Mouse (Mus musculus): ENCODE results near the gene Inpp5e. TPM values are rescaled to one million over a fixed set of nuclear protein-coding genes. Genes with fewer than 3 reads are reported as not detected.
"Not testable (repeated sequence)": the region's sequence is repeated elsewhere in the genome, so short reads cannot be mapped to it uniquely, and the experiment has no call there.

Gene Inpp5e
- polyA plus RNA-seq, 1 experiment from 2014 or later = 31.4 TPM

- Histone ChIP-seq H3K27me3 (no peaks in the 10 kb centered on the region), H3K4me2 (replicated peaks) (peak overlapping the region; percentile 99), H3K9ac (replicated peaks) (peak overlapping the region; percentile 95; the same call in 1 of the 2 replicates), H3K27ac (replicated peaks) (no peak overlapping the region), H3K4me3 (peak overlapping the region; percentile 98), H3K36me3 (peaks cover 71% of the 10 kb centered on the region), H3K9me3 (no peaks in the 10 kb centered on the region), H3K4me1 (peaks cover 21% of the 10 kb centered on the region)
- WGBS = 84% methylated on average over 3 of the region's 3 CpGs
- ATAC-seq (ENCODE audit: low FRiP score, low read depth) = no peak
Observed at GRCm38 (mm10) chr2:26387713-26388112, 21.3 kb downstream of the Inpp5e start.

- H3K9me3 ChIP-seq, H3K27me3 ChIP-seq: not testable (repeated sequence)
- Histone ChIP-seq H3K4me3 (peak overlapping the region; percentile 83), H3K27ac (replicated peaks) (peak overlapping the region; percentile 66), H3K36me3 (peaks cover 65% of the 10 kb centered on the region), H3K4me1 (peaks cover 14% of the 10 kb centered on the region), H3K9ac (replicated peaks) (peak overlapping the region; percentile 77), H3K4me2 (replicated peaks) (peak overlapping the region; percentile 84)
- peak; percentile 41; the same call in 1 of the 2 replicates for ATAC-seq (ENCODE audit: low FRiP score, low read depth)
- 38% methylated on average over 6 of the region's 6 CpGs for WGBS
Observed at GRCm38 (mm10) chr2:26380871-26381270, 28.1 kb downstream of the Inpp5e start.

GRCm38 (mm10) chr2:26380131-26380771 lies 28.8 kb downstream of the Inpp5e start, which contains the start of gene Snapc4:
TSS of gene Snapc4 (minus strand) at chr2:26380653.
- H3K27me3 ChIP-seq = no peaks in the 10 kb centered on the region
- peak; percentile 96 for ATAC-seq (ENCODE audit: low FRiP score, low read depth)
- H3K27ac ChIP-seq (replicated peaks) = peak within 1 kb of the TSS; percentile 66
- peaks cover 14% of the 10 kb centered on the region for H3K4me1 ChIP-seq
- H3K4me3 ChIP-seq = peak within 1 kb of the TSS; percentile 83
- peaks cover 65% of the 10 kb centered on the region for H3K36me3 ChIP-seq
- peak within 1 kb of the TSS; percentile 84 for H3K4me2 ChIP-seq (replicated peaks)
- 1% methylated on average over 38 of the region's 38 CpGs for whole genome bisulfite sequencing
- H3K9ac ChIP-seq (replicated peaks) = peak within 1 kb of the TSS; percentile 77
- no peaks in the 10 kb centered on the region for H3K9me3 ChIP-seq

GRCm38 (mm10) chr2:26372396-26372795 lies 36.6 kb downstream of the Inpp5e start:
- no peak overlapping the region for H3K4me3 ChIP-seq
- H3K36me3 ChIP-seq = peaks cover 98% of the 10 kb centered on the region
- no peaks in the 10 kb centered on the region for H3K9me3 ChIP-seq
- H3K4me2 ChIP-seq (replicated peaks) = no peak overlapping the region
- H3K4me1 ChIP-seq = no peaks in the 10 kb centered on the region
- no peak for ATAC-seq (ENCODE audit: low FRiP score, low read depth)
- H3K27ac ChIP-seq (replicated peaks) = no peak overlapping the region
- no peaks in the 10 kb centered on the region for H3K27me3 ChIP-seq
- WGBS = 95% methylated on average over 8 of the region's 8 CpGs
- H3K9ac ChIP-seq (replicated peaks) = no peak overlapping the region

- Histone ChIP-seq H3K36me3 (peaks cover 99% of the 10 kb centered on the region), H3K4me3 (no peak overlapping the region), H3K27me3 (no peaks in the 10 kb centered on the region), H3K27ac (replicated peaks) (no peak overlapping the region), H3K9ac (replicated peaks) (no peak overlapping the region), H3K9me3 (no peaks in the 10 kb centered on the region), H3K4me2 (replicated peaks) (no peak overlapping the region), H3K4me1 (no peaks in the 10 kb centered on the region)
- ATAC-seq (ENCODE audit: low FRiP score, low read depth) = no peak
- WGBS = 81% methylated on average over 1 of the region's 1 CpGs
Observed at GRCm38 (mm10) chr2:26368572-26368971, 40.4 kb downstream of the Inpp5e start.

- Histone ChIP-seq H3K4me2 (replicated peaks) (no peak overlapping the region), H3K4me1 (no peaks in the 10 kb centered on the region), H3K36me3 (peaks cover 99% of the 10 kb centered on the region), H3K27ac (replicated peaks) (no peak overlapping the region), H3K9ac (replicated peaks) (no peak overlapping the region), H3K4me3 (no peak overlapping the region), H3K9me3 (no peaks in the 10 kb centered on the region), H3K27me3 (no peaks in the 10 kb centered on the region)
- ATAC-seq (ENCODE audit: low FRiP score, low read depth) = no peak
- 94% methylated on average over 6 of the region's 6 CpGs for WGBS
Observed at GRCm38 (mm10) chr2:26367911-26368310, 41.1 kb downstream of the Inpp5e start.

GRCm38 (mm10) chr2:26364738-26365465 lies 44.1 kb downstream of the Inpp5e start:
- Histone ChIP-seq H3K27ac (replicated peaks) (no peak overlapping the region), H3K27me3 (no peaks in the 10 kb centered on the region), H3K9ac (replicated peaks) (no peak overlapping the region), H3K4me2 (replicated peaks) (no peak overlapping the region), H3K9me3 (no peaks in the 10 kb centered on the region), H3K36me3 (peaks cover 72% of the 10 kb centered on the region), H3K4me1 (no peaks in the 10 kb centered on the region), H3K4me3 (no peak overlapping the region)
- ATAC-seq (ENCODE audit: low FRiP score, low read depth) = no peak
- 91% methylated on average over 10 of the region's 10 CpGs for WGBS

GRCm38 (mm10) chr2:26363481-26363880 lies 45.5 kb downstream of the Inpp5e start:
- H3K4me2 ChIP-seq (replicated peaks) = no peak overlapping the region
- no peak overlapping the region for H3K4me3 ChIP-seq
- no peak for ATAC-seq (ENCODE audit: low FRiP score, low read depth)
- H3K9me3 ChIP-seq = no peaks in the 10 kb centered on the region
- H3K27ac ChIP-seq (replicated peaks) = no peak overlapping the region
- H3K9ac ChIP-seq (replicated peaks) = no peak overlapping the region
- H3K36me3 ChIP-seq = peaks cover 58% of the 10 kb centered on the region
- H3K4me1 ChIP-seq = no peaks in the 10 kb centered on the region
- H3K27me3 ChIP-seq = no peaks in the 10 kb centered on the region
- WGBS = 89% methylated on average over 5 of the region's 5 CpGs

- Histone ChIP-seq H3K27ac (replicated peaks) (no peak overlapping the region), H3K9me3 (no peaks in the 10 kb centered on the region), H3K4me2 (replicated peaks) (no peak overlapping the region), H3K4me3 (no peak overlapping the region), H3K4me1 (no peaks in the 10 kb centered on the region), H3K27me3 (no peaks in the 10 kb centered on the region), H3K36me3 (peaks cover 53% of the 10 kb centered on the region), H3K9ac (replicated peaks) (no peak overlapping the region)
- 85% methylated on average over 5 of the region's 5 CpGs for WGBS
- ATAC-seq (ENCODE audit: low FRiP score, low read depth) = no peak
Observed at GRCm38 (mm10) chr2:26362991-26363390, 46.0 kb downstream of the Inpp5e start.

GRCm38 (mm10) chr2:26360772-26361171 lies 48.2 kb downstream of the Inpp5e start, which contains the start of gene Card9:
TSS of gene Card9 (minus strand) at chr2:26360918.
- H3K4me3 ChIP-seq = no peak within 1 kb of the TSS
- H3K4me2 ChIP-seq (replicated peaks) = no peak within 1 kb of the TSS
- no peaks in the 10 kb centered on the region for H3K4me1 ChIP-seq
- 67% methylated on average over 3 of the region's 3 CpGs for WGBS
- no peaks in the 10 kb centered on the region for H3K9me3 ChIP-seq
- H3K9ac ChIP-seq (replicated peaks) = no peak within 1 kb of the TSS
- H3K27ac ChIP-seq (replicated peaks) = no peak within 1 kb of the TSS
- ATAC-seq (ENCODE audit: low FRiP score, low read depth) = no peak
- peaks cover 31% of the 10 kb centered on the region for H3K36me3 ChIP-seq
- H3K27me3 ChIP-seq = no peaks in the 10 kb centered on the region

GRCm38 (mm10) chr2:26359983-26360382 lies 49.0 kb downstream of the Inpp5e start:
- H3K4me1 ChIP-seq = no peaks in the 10 kb centered on the region
- peaks cover 23% of the 10 kb centered on the region for H3K36me3 ChIP-seq
- no peak for ATAC-seq (ENCODE audit: low FRiP score, low read depth)
- no peaks in the 10 kb centered on the region for H3K9me3 ChIP-seq
- WGBS = 93% methylated on average over 6 of the region's 6 CpGs
- H3K9ac ChIP-seq (replicated peaks) = no peak overlapping the region
- H3K4me2 ChIP-seq (replicated peaks) = no peak overlapping the region
- H3K27ac ChIP-seq (replicated peaks) = no peak overlapping the region
- no peaks in the 10 kb centered on the region for H3K27me3 ChIP-seq
- no peak overlapping the region for H3K4me3 ChIP-seq

- H3K36me3 ChIP-seq = peaks cover 11% of the 10 kb centered on the region
- no peak overlapping the region for H3K4me2 ChIP-seq (replicated peaks)
- no peak overlapping the region for H3K4me3 ChIP-seq
- no peaks in the 10 kb centered on the region for H3K9me3 ChIP-seq
- H3K9ac ChIP-seq (replicated peaks) = no peak overlapping the region
- no peaks in the 10 kb centered on the region for H3K27me3 ChIP-seq
- H3K4me1 ChIP-seq = no peaks in the 10 kb centered on the region
- no peak overlapping the region for H3K27ac ChIP-seq (replicated peaks)
- 88% methylated on average over 13 of the region's 13 CpGs for WGBS
- ATAC-seq (ENCODE audit: low FRiP score, low read depth) = no peak
Observed at GRCm38 (mm10) chr2:26358667-26359320, 50.2 kb downstream of the Inpp5e start.

Data from midbrain, embryonic 12.5 days (tissue).